Mouse (Mus musculus): ENCODE measurements around the gene Zfp867.

GRCm38 (mm10) chr11:59423010-59423588 is 49.2 kb downstream of the Zfp867 start:
- no peak for TF ChIP-seq CTCF (IDR thresholded peaks at IDR 0.05; ENCODE audit: low read depth)
- no peak for TF ChIP-seq EP300 (IDR thresholded peaks at IDR 0.05; ENCODE audit: low read depth)

Data from liver, postnatal 0 days (tissue).